ENCODE assay signal across 13 mouse cellular contexts in the genomic region with DNA sequence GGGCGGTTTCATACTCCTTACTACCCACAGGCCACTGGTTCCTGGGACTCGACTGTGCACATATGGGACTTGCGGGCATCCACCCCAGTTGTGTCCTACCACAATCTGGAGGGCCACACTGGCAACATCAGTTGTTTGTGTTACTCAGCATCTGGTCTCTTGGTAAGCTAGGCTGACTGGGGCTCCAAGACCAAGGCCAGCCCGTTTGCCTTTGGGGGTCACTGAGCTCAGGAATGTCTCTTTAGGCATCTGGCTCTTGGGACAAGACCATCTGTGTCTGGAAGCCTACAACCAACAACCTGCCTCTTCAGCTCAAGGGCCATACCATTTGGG.
"Had no signal": no experiment of that assay in that cellular context is flagged by ENCODE, and none has a peak within 500 bp of the region (broad histone marks: within the 10 kb centered on the region; RNA-seq: fewer than 3 reads in every experiment).

No protein-coding gene starts in this region.

- DNase-seq: layer of hippocampus, postnatal 36 days; lung, adult 18-20 months; lung, postnatal 10 days; lung, postnatal 36 days; thymus, adult 18-20 months; thymus, postnatal 36 days had no signal

- H3K9ac ChIP-seq: liver, embryonic 14.5 days; lung, embryonic 15.5 days; midbrain, embryonic 13.5 days; neural tube, embryonic 13.5 days had no signal

- H3K4me3 ChIP-seq: left cerebral cortex, adult 2 months; lung, embryonic 15.5 days; megakaryocyte, embryonic 14.5 days; midbrain, embryonic 10.5 days; midbrain, embryonic 13.5 days; neural tube, embryonic 13.5 days had no signal

- H3K27ac ChIP-seq: left cerebral cortex, adult 2 months; liver, embryonic 14.5 days; lung, embryonic 15.5 days; midbrain, embryonic 10.5 days; midbrain, embryonic 13.5 days; neural tube, embryonic 13.5 days had no signal

- H3K9me3 ChIP-seq: lung, embryonic 15.5 days; megakaryocyte, embryonic 14.5 days; midbrain, embryonic 10.5 days; midbrain, embryonic 13.5 days; neural tube, embryonic 13.5 days had no signal

- H3K27me3 ChIP-seq: lung, embryonic 15.5 days; megakaryocyte, embryonic 14.5 days had no signal

- ATAC-seq: midbrain, embryonic 13.5 days had no signal

- H3K4me2 ChIP-seq: lung, embryonic 15.5 days; midbrain, embryonic 13.5 days; neural tube, embryonic 13.5 days had no signal
